Mouse (Mus musculus): ENCODE results near the gene Oxld1.

GRCm38 (mm10) chr11:120485251-120485650 lies 27.4 kb upstream of the Oxld1 start:
- TF ChIP-seq POLR2A (IDR thresholded peaks at IDR 0.05; ENCODE audit: borderline replicate concordance, insufficient read depth, low read length) (no peak), CTCF (IDR thresholded peaks at IDR 0.05; ENCODE audit: borderline replicate concordance, insufficient read depth, low read depth, low read length) (no peak)

Measured in cerebellum, adult 2 months (tissue).